8 mouse cellular contexts compared by ENCODE assay signal in the genomic region with DNA sequence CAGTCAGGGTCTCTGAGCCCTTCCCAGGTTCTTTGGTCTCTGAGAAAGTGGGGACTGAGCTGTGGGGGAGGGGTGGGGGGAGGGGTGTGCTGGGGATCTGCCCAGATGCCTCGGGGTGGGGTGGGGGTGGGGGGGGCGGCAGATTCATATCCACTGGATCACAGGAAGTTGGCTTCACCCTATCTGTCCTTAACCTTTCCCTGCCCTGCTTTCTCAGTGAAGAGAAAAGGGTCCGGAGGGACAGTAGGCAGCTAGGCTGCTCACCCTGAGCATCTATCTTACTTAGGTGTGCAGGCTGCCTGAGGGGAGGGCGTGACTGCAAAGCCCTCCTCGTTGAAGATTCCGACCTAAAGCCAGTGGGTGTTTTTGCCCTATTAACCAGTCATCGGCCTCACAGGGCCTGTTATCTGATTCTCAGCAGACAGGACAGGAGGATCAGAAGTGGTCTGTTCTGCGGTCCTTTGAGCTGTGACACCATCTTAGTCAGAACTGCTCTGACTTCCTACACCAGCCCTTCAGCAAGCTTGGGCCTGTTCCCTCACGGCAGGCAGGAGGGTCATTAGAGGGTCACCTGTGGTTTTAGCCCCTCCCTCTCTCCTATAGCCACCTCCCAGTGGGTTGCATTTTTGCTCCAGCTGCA. TPM values are rescaled to one million over a fixed set of nuclear protein-coding genes. Genes with fewer than 3 reads are reported as not detected.
DNase-seq lines count a peak whose midpoint lies in the region; ATAC-seq lines count a peak whose summit lies in the region.

No protein-coding gene starts in this region.

- no peak overlapping the region for H3K4me3 ChIP-seq in heart, embryonic 12.5 days
- peak overlapping the region; percentile 23 for H3K4me3 ChIP-seq in limb, embryonic 10.5 days

- H3K27me3 ChIP-seq in heart, embryonic 12.5 days (replicated peaks): peaks cover 18% of the 10 kb centered on the region
- H3K27me3 ChIP-seq in limb, embryonic 10.5 days (ENCODE audit: low read depth, poor library complexity, severe bottlenecking): peaks cover 42% of the 10 kb centered on the region

- no peaks in the 10 kb centered on the region for H3K9me3 ChIP-seq in heart, embryonic 12.5 days (replicated peaks)
- no peaks in the 10 kb centered on the region for H3K9me3 ChIP-seq in limb, embryonic 10.5 days (replicated peaks)

- WGBS in heart, embryonic 12.5 days: 10% methylated on average over 9 of the region's 9 CpGs
- WGBS in limb, embryonic 10.5 days: 7% methylated on average over 8 of the region's 9 CpGs

- no peak for DNase-seq in heart, adult 18-20 months
- DNase-seq in 3134 (ENCODE audit: extremely low read depth, insufficient read length, low spot score): peak; percentile 49
- no peak for DNase-seq in limb, embryonic 10.5 days (ENCODE audit: low spot score)
- DNase-seq in adrenal gland, adult 2 months: no peak
- no peak for DNase-seq in adrenal gland, adult 18-20 months (ENCODE audit: low spot score in 2 of 2)

- H3K27ac ChIP-seq in heart, embryonic 12.5 days (ENCODE audit: poor library complexity, severe bottlenecking): peak overlapping the region; percentile 46
- H3K27ac ChIP-seq in limb, embryonic 10.5 days: peak overlapping the region; percentile 81

- H3K9ac ChIP-seq in heart, embryonic 12.5 days: peak overlapping the region; percentile 33; the same call in 1 of the 2 replicates

- H3K4me2 ChIP-seq in heart, embryonic 12.5 days: peak overlapping the region; percentile 12; the same call in 1 of the 2 replicates

- peaks cover 49% of the 10 kb centered on the region for H3K4me1 ChIP-seq in heart, embryonic 12.5 days (replicated peaks)
- H3K4me1 ChIP-seq in limb, embryonic 10.5 days: peaks cover 45% of the 10 kb centered on the region

- peaks cover 15% of the 10 kb centered on the region for H3K36me3 ChIP-seq in heart, embryonic 12.5 days
- peaks cover 26% of the 10 kb centered on the region for H3K36me3 ChIP-seq in limb, embryonic 10.5 days

- no peak; the same call in 1 of the 2 replicates for ATAC-seq in heart, embryonic 12.5 days (ENCODE audit: insufficient number of reproducible peaks, low FRiP score)
- peak; percentile 47; the same call in 1 of the 2 replicates for ATAC-seq in common myeloid progenitor, adult 5-6 weeks (replicated peaks; ENCODE audit: low read depth, poor library complexity, severe bottlenecking)
- no peak for ATAC-seq in inflammation-experienced regulatory T-cells, adult 6 months

RNA-seq across cellular contexts. Expression of a gene that starts 30.7 kb away (rescaled TPM):
- polyA plus RNA-seq in heart, embryonic 12.5 days (2016; fragmentation: Nextera tagmentation; extraction: Ambion mirVana): 79.2 and 81.4 TPM in 2 replicates
- 100 to 1,000 TPM; 327 to 375 TPM for total RNA-seq in heart, adult 18-20 months (2021)
- 49.4 and 78.2 TPM in 2 replicates for total RNA-seq in common myeloid progenitor, adult 5-6 weeks (2017)
- 57.9 and 68.1 TPM in 2 replicates for polyA plus RNA-seq in limb, embryonic 10.5 days (2016; fragmentation: Nextera tagmentation; extraction: Ambion mirVana)
- total RNA-seq in adrenal gland, adult 2 months (2021): 100 to 1,000 TPM; 194 to 208 TPM
- polyA plus RNA-seq in adrenal gland, adult 2 months (2012; rRNA removed): 44.9 and 51.2 TPM in 2 replicates
- 100 to 1,000 TPM in 2 of 3 experiments, 10 to 100 TPM in 1; 75.3 to 134 (median 101) TPM for polyA plus RNA-seq in inflammation-experienced regulatory T-cells, adult 6 months (2017; shearing (Covaris generic))
- total RNA-seq in adrenal gland, adult 18-20 months (2021): 100 to 1,000 TPM; 173 to 206 TPM
